ENCODE assay signal across 8 mouse cellular contexts in the genomic region with DNA sequence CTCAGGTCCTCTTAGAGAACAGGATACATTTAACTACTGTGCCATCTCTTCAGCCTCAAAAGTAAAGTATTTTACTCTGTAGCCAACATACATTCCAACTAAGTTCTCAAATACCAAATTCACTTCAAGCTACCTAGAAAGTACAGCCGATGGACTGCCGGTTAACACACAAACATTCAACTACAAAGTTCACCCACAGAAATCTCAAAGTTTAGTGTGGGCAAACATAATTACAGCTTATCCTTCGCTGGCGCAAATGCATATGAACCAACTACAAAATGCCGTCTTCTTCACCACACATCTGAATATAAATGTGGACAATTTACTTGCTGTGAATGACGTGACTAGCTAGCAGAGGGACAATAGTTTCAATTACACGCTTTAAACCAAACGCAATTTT. TPM values are rescaled to one million over a fixed set of nuclear protein-coding genes. Genes with fewer than 3 reads are reported as not detected.
A peak's percentile ranks its signal among the peaks of the same experiment; 100 is the strongest.
DNase-seq lines count a peak whose midpoint lies in the region; ATAC-seq and TF ChIP-seq lines count a peak whose summit lies in the region.

No protein-coding gene starts in this region.

- H3K4me2 ChIP-seq in lung, embryonic 14.5 days = peak overlapping the region; percentile 87
- H3K4me2 ChIP-seq in embryonic facial prominence, embryonic 15.5 days (replicated peaks) = peak overlapping the region; percentile 60
- peak overlapping the region; percentile 77 for H3K4me2 ChIP-seq in intestine, postnatal 0 days (replicated peaks; ENCODE audit: low read depth)
- H3K4me2 ChIP-seq in neural tube, embryonic 14.5 days (ENCODE audit: low read depth, low read length) = peak overlapping the region; percentile 83

- H3K27ac ChIP-seq in lung, embryonic 14.5 days (ENCODE audit: low read depth) = peak overlapping the region; percentile 94; the same call in 1 of the 2 replicates
- H3K27ac ChIP-seq in embryonic facial prominence, embryonic 15.5 days (replicated peaks) = 0 out of 2 replicates have a peak overlapping the region, but pooled peaks have one; percentile 7
- no peak overlapping the region for H3K27ac ChIP-seq in intestine, postnatal 0 days (ENCODE audit: low read depth, low read length)
- no peak overlapping the region for H3K27ac ChIP-seq in neural tube, embryonic 14.5 days (ENCODE audit: low read depth, low read length)

- peak overlapping the region; percentile 94 for H3K9ac ChIP-seq in lung, embryonic 14.5 days
- peak overlapping the region; percentile 93 for H3K9ac ChIP-seq in embryonic facial prominence, embryonic 15.5 days
- H3K9ac ChIP-seq in intestine, postnatal 0 days (ENCODE audit: low read depth, low read length) = peak overlapping the region; percentile 96
- 0 out of 2 replicates have a peak overlapping the region, but pooled peaks have one; percentile 83 for H3K9ac ChIP-seq in neural tube, embryonic 14.5 days (replicated peaks; ENCODE audit: low read depth, low read length)

- DNase-seq in lung, embryonic 14.5 days = peak; percentile 17
- no peak for DNase-seq in lung, adult 18-20 months
- no peak for DNase-seq in thymus, postnatal 10 days (ENCODE audit: low spot score in 2 of 2)
- DNase-seq in yolk sac, embryonic 10.5 days (ENCODE audit: low spot score) = no peak
- no peak for DNase-seq in adrenal gland, postnatal 36 days

- ATAC-seq in lung, embryonic 14.5 days (ENCODE audit: insufficient read depth) = no peak
- no peak for ATAC-seq in embryonic facial prominence, embryonic 15.5 days (ENCODE audit: insufficient number of reproducible peaks, low FRiP score, low TSS enrichment, low read depth)
- ATAC-seq in intestine, postnatal 0 days = no peak
- no peak for ATAC-seq in neural tube, embryonic 14.5 days (ENCODE audit: low read depth)

- H3K36me3 ChIP-seq in lung, embryonic 14.5 days (ENCODE audit: insufficient read depth) = no peaks in the 10 kb centered on the region
- H3K36me3 ChIP-seq in embryonic facial prominence, embryonic 15.5 days = no peaks in the 10 kb centered on the region
- H3K36me3 ChIP-seq in intestine, postnatal 0 days (ENCODE audit: control insufficient read depth, insufficient read depth) = no peaks in the 10 kb centered on the region
- H3K36me3 ChIP-seq in neural tube, embryonic 14.5 days (ENCODE audit: control insufficient read depth, insufficient read depth, low read length) = no peaks in the 10 kb centered on the region

- peak overlapping the region; percentile 86 for H3K4me3 ChIP-seq in lung, embryonic 14.5 days (ENCODE audit: low read depth, low read length)
- peak overlapping the region; percentile 88 for H3K4me3 ChIP-seq in embryonic facial prominence, embryonic 15.5 days (replicated peaks)
- H3K4me3 ChIP-seq in intestine, postnatal 0 days (ENCODE audit: low read depth, low read length) = peak overlapping the region; percentile 85
- peak overlapping the region; percentile 79 for H3K4me3 ChIP-seq in neural tube, embryonic 14.5 days (ENCODE audit: low read depth, low read length)

- H3K27me3 ChIP-seq in lung, embryonic 14.5 days (ENCODE audit: insufficient read depth, low read length) = no peaks in the 10 kb centered on the region
- H3K27me3 ChIP-seq in embryonic facial prominence, embryonic 15.5 days = no peaks in the 10 kb centered on the region
- no peaks in the 10 kb centered on the region for H3K27me3 ChIP-seq in intestine, postnatal 0 days (replicated peaks; ENCODE audit: control insufficient read depth, insufficient read depth, low read length)
- no peaks in the 10 kb centered on the region; the same call in 1 of the 2 replicates for H3K27me3 ChIP-seq in neural tube, embryonic 14.5 days (ENCODE audit: control insufficient read depth, insufficient read depth, low read length)

- H3K4me1 ChIP-seq in lung, embryonic 14.5 days (ENCODE audit: insufficient read depth) = peaks cover 14% of the 10 kb centered on the region
- H3K4me1 ChIP-seq in embryonic facial prominence, embryonic 15.5 days = peaks cover 20% of the 10 kb centered on the region
- no peaks in the 10 kb centered on the region for H3K4me1 ChIP-seq in intestine, postnatal 0 days (replicated peaks; ENCODE audit: control insufficient read depth, insufficient read depth, low read length)
- H3K4me1 ChIP-seq in neural tube, embryonic 14.5 days (ENCODE audit: control insufficient read depth, insufficient read depth, low read length) = peaks cover 22% of the 10 kb centered on the region

- WGBS in lung, embryonic 14.5 days = 18% methylated on average over 8 of the region's 8 CpGs
- WGBS in embryonic facial prominence, embryonic 15.5 days = 17% methylated on average over 8 of the region's 8 CpGs
- WGBS in intestine, postnatal 0 days = 11% methylated on average over 8 of the region's 8 CpGs
- WGBS in neural tube, embryonic 14.5 days = 18% methylated on average over 8 of the region's 8 CpGs

- H3K9me3 ChIP-seq in lung, embryonic 14.5 days (ENCODE audit: low read depth, low read length) = no peaks in the 10 kb centered on the region
- H3K9me3 ChIP-seq in embryonic facial prominence, embryonic 15.5 days (replicated peaks) = no peaks in the 10 kb centered on the region
- H3K9me3 ChIP-seq in intestine, postnatal 0 days (ENCODE audit: control insufficient read depth) = no peaks in the 10 kb centered on the region
- H3K9me3 ChIP-seq in neural tube, embryonic 14.5 days (ENCODE audit: control insufficient read depth, low read length) = no peaks in the 10 kb centered on the region

- no peak for TF ChIP-seq CTCF in lung, embryonic 14.5 days (IDR thresholded peaks at IDR 0.05; ENCODE audit: low read depth)
- TF ChIP-seq CTCF in intestine, postnatal 0 days (IDR thresholded peaks at IDR 0.05; ENCODE audit: low read depth) = no peak

RNA-seq across cellular contexts. Expression of a gene that starts 1.6 kb away (rescaled TPM):
- 21.5 and 23.3 TPM in 2 replicates for polyA plus RNA-seq in lung, embryonic 14.5 days (2014; fragmentation: Nextera tagmentation; extraction: Ambion mirVana)
- polyA plus RNA-seq in embryonic facial prominence, embryonic 15.5 days (2015; fragmentation: Nextera tagmentation; extraction: Ambion mirVana) = 13.1 and 13.2 TPM in 2 replicates
- polyA plus RNA-seq in intestine, postnatal 0 days (2015; fragmentation: Nextera tagmentation; extraction: Ambion mirVana) = 8.0 and 8.9 TPM in 2 replicates
- polyA plus RNA-seq in neural tube, embryonic 14.5 days (2014; fragmentation: Nextera tagmentation; extraction: Ambion mirVana) = 18.6 and 19.5 TPM in 2 replicates
- 10 to 100 TPM; 36.6 to 42.7 TPM for total RNA-seq in adrenal gland, postnatal 36 days (2021)

Comparison
In these comparisons a context has a peak if more than half of its experiments do, and no peak if none do; other contexts are left out.
1. H3K27ac ChIP-seq: peak in lung, embryonic 14.5 days (single experiment) and embryonic facial prominence, embryonic 15.5 days (single experiment); none in intestine, postnatal 0 days (single experiment) and neural tube, embryonic 14.5 days (single experiment).
2. Peak in every context shown above with its lines, with median percentiles within 50 percentile points of each other: H3K4me2 ChIP-seq, H3K4me3 ChIP-seq and H3K9ac ChIP-seq.